Mouse (Mus musculus): ENCODE data around the gene Stab2.

Gene Stab2

GRCm38 (mm10) chr10:86889440-86889839 is 118.4 kb downstream of the Stab2 start:
- no peak for DNase-seq

GRCm38 (mm10) chr10:86886434-86886833 is 121.4 kb downstream of the Stab2 start:
- no peak for DNase-seq

- no peak for DNase-seq
Measured at GRCm38 (mm10) chr10:86881448-86881847, 126.4 kb downstream of the Stab2 start.

- peak; percentile 7 to 17 for DNase-seq
Measured at GRCm38 (mm10) chr10:86880071-86880806, 127.6 kb downstream of the Stab2 start.

GRCm38 (mm10) chr10:86878721-86879120 is 129.1 kb downstream of the Stab2 start:
- no peak for DNase-seq

DNA sequence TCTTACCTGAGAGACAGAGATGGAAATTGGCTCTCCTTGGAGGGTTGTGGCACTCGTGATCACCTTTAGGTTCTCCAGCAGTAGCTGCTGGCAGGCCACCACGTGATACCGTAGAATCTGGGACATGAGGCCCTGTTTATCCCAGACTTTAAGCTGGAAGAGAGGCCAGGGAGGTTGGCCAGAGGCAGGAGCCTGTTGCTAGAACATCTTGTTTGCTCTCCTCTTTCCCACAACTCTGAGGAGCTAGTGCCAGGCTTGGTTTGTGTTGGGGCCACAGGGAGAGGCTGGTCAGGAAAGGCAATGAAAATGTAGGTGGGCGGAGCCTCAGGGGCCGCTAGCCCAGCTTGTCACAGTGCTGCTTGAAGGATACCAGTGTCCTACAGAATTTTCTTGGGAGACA is 135.2 kb downstream of the Stab2 start:
- DNase-seq = no peak

DNA sequence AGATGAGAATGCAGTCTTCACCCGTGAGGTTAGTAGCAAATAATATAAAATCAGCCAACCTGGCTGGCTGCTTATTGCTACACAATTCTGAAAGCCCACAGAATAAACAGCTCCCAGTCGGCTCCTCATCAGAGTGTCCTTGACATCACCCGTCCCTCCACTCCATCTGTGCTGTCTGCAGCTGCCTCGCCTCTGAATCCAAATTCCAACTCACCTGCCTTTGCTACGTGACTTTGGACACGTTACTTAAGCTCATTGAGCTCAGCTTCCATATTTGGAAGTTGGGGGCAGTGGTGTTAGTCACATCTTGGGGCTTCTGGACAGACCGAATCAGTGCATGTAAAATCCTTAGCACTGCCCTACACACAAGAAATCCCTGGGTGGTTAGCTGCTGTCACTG is 135.7 kb downstream of the Stab2 start:
- no peak for DNase-seq

DNA sequence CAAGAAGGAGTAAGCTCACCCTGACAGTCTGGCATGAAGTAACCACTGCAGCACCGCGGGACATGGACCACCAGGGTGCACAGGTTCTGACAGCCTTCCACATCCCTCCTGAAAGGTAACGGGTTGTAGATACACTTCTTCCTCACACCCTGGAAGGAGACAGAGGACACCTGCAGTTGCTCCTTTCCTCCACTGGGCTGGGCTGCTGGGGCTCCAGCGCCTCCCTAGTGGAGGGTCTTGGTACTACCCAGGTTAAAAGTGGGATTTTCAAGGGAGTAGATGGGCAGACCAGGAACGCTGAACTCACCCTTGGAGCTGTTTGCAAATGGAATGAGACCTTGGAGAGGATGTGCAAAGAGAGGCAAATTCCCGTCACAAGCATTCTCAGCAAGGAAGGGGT is 144.4 kb downstream of the Stab2 start:
- DNase-seq = no peak

GRCm38 (mm10) chr10:86862496-86862895 is 145.3 kb downstream of the Stab2 start:
- DNase-seq = no peak

- DNase-seq = no peak
Measured at GRCm38 (mm10) chr10:86860396-86860795, 147.4 kb downstream of the Stab2 start.

- DNase-seq = no peak
Measured at GRCm38 (mm10) chr10:86853433-86853832, 154.4 kb downstream of the Stab2 start.

DNA sequence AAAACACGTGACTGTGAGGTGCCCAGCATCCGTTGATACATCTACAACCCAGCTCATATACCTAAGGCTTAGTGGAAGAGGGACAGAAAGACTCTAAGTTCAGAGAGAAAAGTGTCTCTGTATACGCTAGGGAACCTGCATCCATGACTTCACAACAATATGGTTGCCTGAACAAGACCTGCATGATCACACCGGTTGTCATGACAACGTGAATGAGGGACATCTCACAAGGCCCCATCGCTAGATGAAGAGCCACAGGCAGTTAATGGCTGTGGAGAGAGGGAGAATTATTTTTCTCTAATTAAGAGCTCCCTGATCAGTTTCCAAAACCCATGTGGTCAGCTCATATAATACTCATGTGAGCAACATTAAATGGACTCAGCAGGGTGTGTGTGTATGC is 155.7 kb downstream of the Stab2 start:
- no peak for DNase-seq

- no peak for DNase-seq
Measured at GRCm38 (mm10) chr10:86849508-86849907, 158.3 kb downstream of the Stab2 start.

DNA sequence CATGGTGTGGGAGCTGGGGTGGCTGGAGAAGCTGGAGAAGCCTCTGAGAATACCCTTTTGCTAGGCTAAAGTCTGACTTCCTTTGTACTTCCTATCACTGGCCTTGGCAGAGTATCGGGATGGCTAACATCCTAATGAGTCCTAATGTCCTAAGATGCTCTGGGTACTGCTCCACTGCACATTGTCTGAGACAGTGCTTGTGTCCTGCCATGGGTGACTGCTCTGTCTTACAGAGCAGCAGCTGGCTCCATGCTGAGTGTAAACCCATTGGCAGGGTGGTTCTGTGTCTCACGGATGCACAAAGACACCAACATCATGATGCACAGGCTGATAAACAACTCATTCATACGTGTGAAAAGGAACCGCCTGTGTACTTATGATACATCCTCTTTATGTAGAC is 158.7 kb downstream of the Stab2 start:
- no peak for DNase-seq

DNA sequence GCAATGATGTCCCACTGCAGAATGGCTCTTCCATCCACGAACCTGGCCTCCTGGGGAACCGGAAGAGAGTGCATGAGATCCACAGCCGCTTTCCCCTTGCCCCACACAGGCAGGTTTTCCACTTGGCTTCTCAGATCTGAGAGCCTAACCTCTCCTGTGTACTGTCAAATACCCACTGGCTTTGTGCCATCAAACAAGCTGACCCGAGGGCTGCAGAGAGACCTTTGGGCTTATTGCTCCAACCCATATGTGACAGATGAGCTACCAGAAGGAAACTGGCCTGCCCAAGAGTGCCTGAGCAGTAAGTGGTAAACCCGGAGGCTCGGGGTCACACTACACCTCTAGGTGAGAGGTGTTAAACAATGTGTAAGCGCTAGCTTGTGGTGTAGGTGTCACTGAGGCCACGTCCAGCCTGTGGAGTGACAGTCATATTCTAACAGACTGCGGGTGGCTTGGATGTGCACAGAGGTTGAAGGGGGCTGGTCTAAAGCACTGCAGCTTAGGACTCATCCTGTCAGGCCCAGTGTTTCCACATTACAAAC is 160.8 kb downstream of the Stab2 start:
- no peak for DNase-seq

GRCm38 (mm10) chr10:86842659-86843058 is 165.2 kb downstream of the Stab2 start:
- no peak for DNase-seq

GRCm38 (mm10) chr10:86838827-86839226 is 169.0 kb downstream of the Stab2 start:
- no peak for DNase-seq

DNA sequence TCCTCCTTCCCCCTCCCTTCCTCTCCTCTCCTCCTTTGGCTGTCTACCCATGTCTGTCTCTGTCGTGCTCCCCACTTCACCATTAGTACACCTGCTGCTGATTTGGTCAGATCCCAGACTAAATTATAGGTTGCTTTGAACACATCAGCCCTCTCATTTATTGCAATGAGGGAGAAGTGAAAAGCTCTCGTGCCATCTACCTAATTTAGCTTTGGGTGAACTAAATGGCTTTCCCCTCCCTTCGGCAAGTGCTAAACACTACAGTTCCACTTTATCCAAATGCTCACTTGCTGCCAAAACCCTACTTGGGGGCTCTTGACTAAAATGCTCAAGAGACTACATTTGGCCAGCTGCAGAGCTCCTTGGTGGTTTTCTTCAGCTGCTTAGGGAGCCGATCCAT is 171.0 kb downstream of the Stab2 start:
- DNase-seq = peak; percentile 54 to 64

DNA sequence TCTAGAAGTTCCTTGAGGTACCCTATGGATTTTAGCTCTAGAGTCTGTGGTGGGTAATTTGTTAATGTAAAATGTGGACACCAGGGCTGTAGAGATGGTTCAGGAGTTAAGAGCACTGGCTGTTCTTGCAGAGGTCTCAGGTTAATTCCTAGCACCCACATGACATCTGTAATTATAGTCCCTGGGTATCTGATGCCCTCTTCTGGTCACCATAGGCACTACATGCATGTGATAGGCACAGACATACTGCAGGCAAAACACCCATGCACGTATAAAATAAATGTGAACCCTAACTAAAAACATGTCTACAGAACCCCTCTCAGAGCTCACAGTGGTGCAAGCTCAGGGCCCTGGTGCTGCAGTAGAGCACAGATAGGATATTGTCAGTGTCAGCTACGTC is 178.3 kb downstream of the Stab2 start:
- no peak for DNase-seq

- DNase-seq = no peak
Measured at GRCm38 (mm10) chr10:86828221-86829135, 179.3 kb downstream of the Stab2 start.

DNA sequence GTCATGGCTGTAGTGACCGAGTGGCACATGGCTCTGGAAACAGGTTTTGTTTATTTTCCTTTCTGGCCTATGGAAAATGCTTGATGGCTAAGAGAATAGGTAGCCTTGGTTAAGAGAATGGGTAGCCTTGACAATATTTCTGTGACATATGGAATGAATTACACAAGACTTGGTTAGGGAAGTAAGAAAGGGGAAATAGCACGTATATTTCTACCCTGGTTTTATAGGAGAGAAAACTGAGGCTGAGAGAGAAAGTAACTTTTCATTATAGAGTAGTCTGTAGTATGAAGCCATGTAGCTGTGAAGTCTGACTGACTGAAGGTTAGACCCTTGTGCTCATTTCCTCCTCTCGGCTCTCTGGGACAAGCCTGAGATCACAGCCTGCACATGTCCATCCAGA is 180.9 kb downstream of the Stab2 start:
- DNase-seq = no peak

- peak; percentile 90 to 92 for DNase-seq
Measured at GRCm38 (mm10) chr10:86825871-86826522, 181.8 kb downstream of the Stab2 start.

GRCm38 (mm10) chr10:86824871-86825270 is 183.0 kb downstream of the Stab2 start:
- DNase-seq = no peak

Data from lung, adult 18-20 months (tissue).